Mouse (Mus musculus) lung, postnatal 0 days (tissue): ENCODE results near the gene C130026I21Rik.
"Not testable (repeated sequence)": the region's sequence is repeated elsewhere in the genome, so short reads cannot be mapped to it uniquely, and the experiment has no call there.

ENCODE experiments used
- CTCF ChIP-seq: IDR thresholded peaks from 2 replicates; pipeline ENCODE4 v1.5.1; 2016; ENCODE audit warnings: antibody characterized with exemption, mild to moderate bottlenecking
- EP300 ChIP-seq: IDR thresholded peaks from 2 replicates; pipeline ENCODE4 v1.6.1; 2016; ENCODE audit warnings: antibody characterized with exemption, mild to moderate bottlenecking, control low read depth

GRCm38 (mm10) chr1:84999241-84999640 is 271.1 kb downstream of the C130026I21Rik start:
- TF ChIP-seq CTCF, EP300: not testable (repeated sequence)
